Mouse (Mus musculus): ENCODE measurements around the gene Atg9b. TPM values are rescaled to one million over a fixed set of nuclear protein-coding genes. Genes with fewer than 3 reads are reported as not detected.
A peak's percentile ranks its signal among the peaks of the same experiment; 100 is the strongest.

The Atg9b gene
- polyA plus RNA-seq, 1 experiment from 2014 or later: 0.72 TPM

- Histone ChIP-seq H3K9ac (replicated peaks; ENCODE audit: low read length) (no peak overlapping the region), H3K9me3 (ENCODE audit: control insufficient read depth, low read length) (no peaks in the 10 kb centered on the region), H3K27me3 (ENCODE audit: control insufficient read depth, insufficient read depth, low read length) (no peaks in the 10 kb centered on the region), H3K4me2 (ENCODE audit: low read length) (no peak overlapping the region), H3K4me3 (replicated peaks; ENCODE audit: low read depth, low read length) (no peak overlapping the region), H3K36me3 (ENCODE audit: control insufficient read depth, insufficient read depth, low read length) (no peaks in the 10 kb centered on the region), H3K27ac (replicated peaks; ENCODE audit: low read depth, low read length) (no peak overlapping the region), H3K4me1 (ENCODE audit: control insufficient read depth, insufficient read depth, low read length) (no peaks in the 10 kb centered on the region)
- WGBS: 86% methylated on average over 10 of the region's 10 CpGs
- no peak for DNase-seq
- ATAC-seq (ENCODE audit: low FRiP score, low TSS enrichment): no peak
Measured at GRCm38 (mm10) chr5:24364963-24365362, 27.0 kb downstream of the Atg9b start.

- DNase-seq (no peak), ATAC-seq (ENCODE audit: low FRiP score, low TSS enrichment) (no peak)
- Histone ChIP-seq H3K27ac (replicated peaks; ENCODE audit: low read depth, low read length) (no peak within 1 kb of the TSS), H3K36me3 (ENCODE audit: control insufficient read depth, insufficient read depth, low read length) (no peaks in the 10 kb centered on the region), H3K4me1 (ENCODE audit: control insufficient read depth, insufficient read depth, low read length) (no peaks in the 10 kb centered on the region), H3K9me3 (ENCODE audit: control insufficient read depth, low read length) (no peaks in the 10 kb centered on the region), H3K4me3 (replicated peaks; ENCODE audit: low read depth, low read length) (no peak within 1 kb of the TSS), H3K9ac (replicated peaks; ENCODE audit: low read length) (no peak within 1 kb of the TSS), H3K27me3 (ENCODE audit: control insufficient read depth, insufficient read depth, low read length) (no peaks in the 10 kb centered on the region), H3K4me2 (ENCODE audit: low read length) (no peak within 1 kb of the TSS)
- 31% methylated on average over 12 of the region's 12 CpGs for WGBS
Measured at GRCm38 (mm10) chr5:24364508-24364907, 27.4 kb downstream of the Atg9b start, which contains the start of gene Nos3. Gene Nos3, plus strand, starts transcription at chr5:24364810.

GRCm38 (mm10) chr5:24364061-24364460, 27.9 kb downstream of the Atg9b start:
- Histone ChIP-seq H3K27ac (replicated peaks; ENCODE audit: low read depth, low read length) (no peak overlapping the region), H3K27me3 (ENCODE audit: control insufficient read depth, insufficient read depth, low read length) (no peaks in the 10 kb centered on the region), H3K9me3 (ENCODE audit: control insufficient read depth, low read length) (no peaks in the 10 kb centered on the region), H3K4me2 (ENCODE audit: low read length) (no peak overlapping the region), H3K4me1 (ENCODE audit: control insufficient read depth, insufficient read depth, low read length) (no peaks in the 10 kb centered on the region), H3K9ac (replicated peaks; ENCODE audit: low read length) (no peak overlapping the region), H3K4me3 (replicated peaks; ENCODE audit: low read depth, low read length) (no peak overlapping the region), H3K36me3 (ENCODE audit: control insufficient read depth, insufficient read depth, low read length) (no peaks in the 10 kb centered on the region)
- DNase-seq (no peak), ATAC-seq (ENCODE audit: low FRiP score, low TSS enrichment) (no peak)
- WGBS: 54% methylated on average over 3 of the region's 3 CpGs

- H3K27ac ChIP-seq (replicated peaks; ENCODE audit: low read depth, low read length): no peak overlapping the region
- WGBS: 86% methylated on average over 2 of the region's 2 CpGs
Measured at GRCm38 (mm10) chr5:24363467-24363866, 28.5 kb downstream of the Atg9b start.

GRCm38 (mm10) chr5:24360792-24361454, 31.0 kb downstream of the Atg9b start:
- Histone ChIP-seq H3K4me1 (ENCODE audit: control insufficient read depth, insufficient read depth, low read length) (no peaks in the 10 kb centered on the region), H3K9ac (replicated peaks; ENCODE audit: low read length) (no peak overlapping the region; the same call in 1 of the 2 replicates), H3K4me3 (replicated peaks; ENCODE audit: low read depth, low read length) (no peak overlapping the region), H3K4me2 (ENCODE audit: low read length) (no peak overlapping the region), H3K27me3 (ENCODE audit: control insufficient read depth, insufficient read depth, low read length) (no peaks in the 10 kb centered on the region), H3K36me3 (ENCODE audit: control insufficient read depth, insufficient read depth, low read length) (no peaks in the 10 kb centered on the region), H3K9me3 (ENCODE audit: control insufficient read depth, low read length) (no peaks in the 10 kb centered on the region), H3K27ac (replicated peaks; ENCODE audit: low read depth, low read length) (no peak overlapping the region)
- WGBS: 0% methylated on average over 7 of the region's 7 CpGs
- ATAC-seq (ENCODE audit: low FRiP score, low TSS enrichment): peak; percentile 70
- peak; percentile 93 for DNase-seq

More at GRCm38 (mm10) chr5:24363467-24363866, 28.5 kb downstream of the Atg9b start:
- no peak for ATAC-seq (ENCODE audit: low FRiP score, low TSS enrichment)
- no peak for DNase-seq
- Histone ChIP-seq H3K9ac (replicated peaks; ENCODE audit: low read length) (no peak overlapping the region), H3K36me3 (ENCODE audit: control insufficient read depth, insufficient read depth, low read length) (no peaks in the 10 kb centered on the region), H3K4me3 (replicated peaks; ENCODE audit: low read depth, low read length) (no peak overlapping the region), H3K4me1 (ENCODE audit: control insufficient read depth, insufficient read depth, low read length) (no peaks in the 10 kb centered on the region), H3K4me2 (ENCODE audit: low read length) (no peak overlapping the region), H3K9me3 (ENCODE audit: control insufficient read depth, low read length) (no peaks in the 10 kb centered on the region), H3K27me3 (ENCODE audit: control insufficient read depth, insufficient read depth, low read length) (no peaks in the 10 kb centered on the region)

- Histone ChIP-seq H3K36me3 (ENCODE audit: control insufficient read depth, insufficient read depth, low read length) (no peaks in the 10 kb centered on the region), H3K4me1 (ENCODE audit: control insufficient read depth, insufficient read depth, low read length) (peaks cover 16% of the 10 kb centered on the region), H3K9me3 (ENCODE audit: control insufficient read depth, low read length) (no peaks in the 10 kb centered on the region), H3K4me3 (replicated peaks; ENCODE audit: low read depth, low read length) (no peak overlapping the region), H3K27ac (replicated peaks; ENCODE audit: low read depth, low read length) (no peak overlapping the region), H3K4me2 (ENCODE audit: low read length) (no peak overlapping the region), H3K9ac (replicated peaks; ENCODE audit: low read length) (no peak overlapping the region), H3K27me3 (ENCODE audit: control insufficient read depth, insufficient read depth, low read length) (no peaks in the 10 kb centered on the region)
- 16% methylated on average over 7 of the region's 7 CpGs for WGBS
- ATAC-seq (ENCODE audit: low FRiP score, low TSS enrichment): no peak
- DNase-seq: peak; percentile 83
Measured at GRCm38 (mm10) chr5:24357461-24357860, 34.5 kb downstream of the Atg9b start.

GRCm38 (mm10) chr5:24356764-24357163, 35.2 kb downstream of the Atg9b start:
- Histone ChIP-seq H3K9me3 (ENCODE audit: control insufficient read depth, low read length) (no peaks in the 10 kb centered on the region), H3K27me3 (ENCODE audit: control insufficient read depth, insufficient read depth, low read length) (no peaks in the 10 kb centered on the region), H3K9ac (replicated peaks; ENCODE audit: low read length) (no peak overlapping the region), H3K4me3 (replicated peaks; ENCODE audit: low read depth, low read length) (no peak overlapping the region), H3K4me2 (ENCODE audit: low read length) (no peak overlapping the region), H3K27ac (replicated peaks; ENCODE audit: low read depth, low read length) (no peak overlapping the region), H3K36me3 (ENCODE audit: control insufficient read depth, insufficient read depth, low read length) (no peaks in the 10 kb centered on the region), H3K4me1 (ENCODE audit: control insufficient read depth, insufficient read depth, low read length) (peaks cover 22% of the 10 kb centered on the region)
- whole genome bisulfite sequencing: 53% methylated on average over 4 of the region's 4 CpGs
- no peak for DNase-seq
- ATAC-seq (ENCODE audit: low FRiP score, low TSS enrichment): no peak

- ATAC-seq (ENCODE audit: low FRiP score, low TSS enrichment): no peak
- H3K4me3 ChIP-seq (replicated peaks; ENCODE audit: low read depth, low read length): no peak overlapping the region
- H3K27me3 ChIP-seq (ENCODE audit: control insufficient read depth, insufficient read depth, low read length): peaks cover 3% of the 10 kb centered on the region; the same call in 1 of the 2 replicates
- no peak overlapping the region for H3K4me2 ChIP-seq (ENCODE audit: low read length)
- no peaks in the 10 kb centered on the region for H3K9me3 ChIP-seq (ENCODE audit: control insufficient read depth, low read length)
- H3K27ac ChIP-seq (replicated peaks; ENCODE audit: low read depth, low read length): peak overlapping the region; percentile 95
- peaks cover 46% of the 10 kb centered on the region for H3K4me1 ChIP-seq (ENCODE audit: control insufficient read depth, insufficient read depth, low read length)
- H3K36me3 ChIP-seq (ENCODE audit: control insufficient read depth, insufficient read depth, low read length): no peaks in the 10 kb centered on the region
- DNase-seq: no peak
- WGBS: 30% methylated on average over 4 of the region's 4 CpGs
- no peak overlapping the region for H3K9ac ChIP-seq (replicated peaks; ENCODE audit: low read length)
Measured at GRCm38 (mm10) chr5:24353327-24353726, 38.6 kb downstream of the Atg9b start.

- WGBS: under 1% methylated on average over 24 of the region's 24 CpGs
- Histone ChIP-seq H3K4me1 (ENCODE audit: control insufficient read depth, insufficient read depth, low read length) (peaks cover 54% of the 10 kb centered on the region), H3K27ac (replicated peaks; ENCODE audit: low read depth, low read length) (peak overlapping the region; percentile 95), H3K9ac (replicated peaks; ENCODE audit: low read length) (peak overlapping the region; percentile 91), H3K36me3 (ENCODE audit: control insufficient read depth, insufficient read depth, low read length) (no peaks in the 10 kb centered on the region), H3K27me3 (ENCODE audit: control insufficient read depth, insufficient read depth, low read length) (peaks cover 3% of the 10 kb centered on the region; the same call in 1 of the 2 replicates), H3K4me3 (replicated peaks; ENCODE audit: low read depth, low read length) (peak overlapping the region; percentile 82), H3K4me2 (ENCODE audit: low read length) (peak overlapping the region; percentile 97), H3K9me3 (ENCODE audit: control insufficient read depth, low read length) (no peaks in the 10 kb centered on the region)
- ATAC-seq (ENCODE audit: low FRiP score, low TSS enrichment): peak; percentile 40
- DNase-seq: peak; percentile 73
Measured at GRCm38 (mm10) chr5:24352251-24352859, 39.6 kb downstream of the Atg9b start.

All from midbrain, embryonic 14.5 days (tissue).